Mouse (Mus musculus) bone marrow macrophage, adult 2 months (primary cell): ENCODE measurements at regions not wholly inside any gene's neighbourhood (a gene's known extent, or its start where the extent isn't known, plus 50 kb on each side); places are given as distances from the start of the nearest gene placed in this dataset.
"Not testable (repeated sequence)": the region's sequence is repeated elsewhere in the genome, so short reads cannot be mapped to it uniquely, and the experiment has no call there.

ENCODE experiments used
- H3K27ac ChIP-seq: 2 replicates; pipeline ENCODE4 v1.5.1; 2012; ENCODE audit warnings: low read depth, low read length; ENCODE audit not compliant: insufficient read depth
- H3K4me1 ChIP-seq: 2 replicates; pipeline ENCODE4 v1.6.1; 2012; ENCODE audit warnings: low read length; ENCODE audit not compliant: control insufficient read depth, insufficient read depth
- H3K4me3 ChIP-seq: 2 replicates; pipeline ENCODE4 v1.5.1; 2012; ENCODE audit warnings: mild to moderate bottlenecking, low read length, moderate library complexity; ENCODE audit not compliant: insufficient read depth
- CTCF ChIP-seq: IDR thresholded peaks from 2 replicates; pipeline ENCODE4 v1.5.1; 2012; ENCODE audit warnings: low read depth, mild to moderate bottlenecking, low read length, moderate library complexity
- POLR2A ChIP-seq: IDR thresholded peaks from 2 replicates; pipeline ENCODE4 v1.6.1; 2012; ENCODE audit warnings: mild to moderate bottlenecking, low read depth, low read length, borderline replicate concordance

DNA sequence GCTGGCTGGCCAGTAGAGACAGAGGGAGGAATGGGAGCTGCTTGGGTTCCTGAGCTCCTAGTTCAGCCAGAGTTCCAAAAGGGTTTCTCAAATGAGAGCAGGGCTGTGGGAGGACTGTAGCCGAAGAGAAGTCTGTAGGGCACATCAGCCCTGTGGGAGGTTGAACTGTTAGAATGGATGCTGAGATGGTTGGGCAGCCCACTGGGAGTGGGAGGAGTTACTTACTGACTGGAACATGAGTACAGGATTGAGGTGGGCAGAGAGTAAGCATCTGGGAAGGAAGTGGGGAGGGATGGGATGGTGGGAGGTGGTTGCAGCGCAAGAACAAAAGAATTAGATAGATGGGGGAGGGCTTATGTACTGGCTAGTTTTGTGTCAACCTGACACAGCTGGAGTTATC lies 88.7 kb upstream of the Nxpe4 start:
- H3K4me3 ChIP-seq, result no peak overlapping the region
- no peak overlapping the region for H3K27ac ChIP-seq
- H3K4me1 ChIP-seq, result no peaks in the 10 kb centered on the region
- TF ChIP-seq POLR2A, result no peak
- no peak for TF ChIP-seq CTCF

DNA sequence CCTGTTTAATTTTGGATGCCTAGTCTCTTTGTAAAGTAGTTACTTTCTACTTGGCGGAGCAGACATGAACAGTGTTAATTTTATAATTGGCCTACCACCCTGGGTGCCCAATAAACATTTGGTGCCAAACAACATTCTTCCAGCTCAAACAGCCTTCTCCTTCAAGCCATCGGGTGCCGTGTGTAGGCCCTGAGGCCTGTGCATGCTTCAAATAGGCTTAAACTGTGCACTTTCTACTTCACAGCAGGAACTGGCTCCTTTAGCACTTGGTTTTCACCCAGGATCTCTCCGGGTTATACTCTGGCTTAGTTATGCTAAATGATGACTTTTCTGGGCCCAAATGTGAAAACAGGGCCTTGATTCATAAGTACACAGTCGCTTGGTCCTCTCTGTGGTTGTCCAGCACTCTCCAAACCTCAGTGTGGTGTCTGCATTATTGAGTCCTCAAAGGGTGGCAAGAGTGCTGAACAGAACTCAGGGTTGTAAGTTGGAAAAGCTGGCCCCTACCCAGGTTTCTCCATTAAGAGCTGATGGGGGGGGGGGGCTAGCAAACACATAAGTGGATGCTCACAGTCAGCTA lies 86.1 kb upstream of the Nxpe4 start:
- TF ChIP-seq CTCF (no peak), POLR2A (no peak)
- Histone ChIP-seq H3K4me1 (no peaks in the 10 kb centered on the region), H3K27ac (no peak overlapping the region), H3K4me3 (no peak overlapping the region)

DNA sequence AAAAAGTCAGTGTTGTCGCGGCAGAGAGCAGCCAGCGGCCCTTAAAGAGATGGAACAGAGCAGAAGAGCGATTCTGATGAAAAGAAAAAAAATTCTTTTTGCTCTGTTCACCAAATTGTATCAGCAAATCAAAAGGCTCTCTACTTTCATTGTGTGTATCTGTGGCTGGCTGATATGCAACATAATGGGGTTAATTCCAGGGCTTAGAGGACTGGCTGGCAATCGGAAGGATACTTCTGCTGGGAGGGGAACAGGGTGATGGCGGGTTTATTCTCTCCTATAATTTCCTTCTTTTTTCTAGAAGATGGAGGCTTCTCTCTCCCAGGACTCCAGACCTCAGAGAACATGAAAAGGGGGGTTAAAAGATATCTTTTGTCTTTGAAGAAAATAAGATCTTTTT lies 79.4 kb upstream of the Nxpe4 start:
- Histone ChIP-seq H3K4me3 (no peak overlapping the region), H3K27ac (no peak overlapping the region), H3K4me1 (no peaks in the 10 kb centered on the region)
- TF ChIP-seq POLR2A (no peak), CTCF (no peak)

DNA sequence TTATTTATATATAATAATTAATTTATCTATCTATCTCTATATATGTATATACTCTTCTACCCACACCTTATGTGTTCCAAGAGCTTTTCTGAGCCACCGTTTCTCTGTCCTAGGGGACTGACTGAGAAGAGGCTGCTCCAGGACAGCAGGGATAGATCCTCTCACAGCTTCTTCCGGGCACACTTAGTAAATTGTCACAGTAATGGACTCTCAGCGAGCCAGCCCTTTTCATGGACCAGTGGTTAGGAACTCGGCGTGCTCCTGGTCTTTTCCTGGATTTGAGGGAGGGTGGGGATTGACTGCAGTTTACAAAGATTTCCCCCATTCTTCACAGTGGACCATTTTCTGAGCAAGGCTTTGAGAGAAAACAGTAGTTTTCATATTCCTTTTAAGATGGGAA lies 77.6 kb upstream of the Nxpe4 start:
- H3K4me3 ChIP-seq, H3K27ac ChIP-seq, H3K4me1 ChIP-seq: not testable (repeated sequence)

DNA sequence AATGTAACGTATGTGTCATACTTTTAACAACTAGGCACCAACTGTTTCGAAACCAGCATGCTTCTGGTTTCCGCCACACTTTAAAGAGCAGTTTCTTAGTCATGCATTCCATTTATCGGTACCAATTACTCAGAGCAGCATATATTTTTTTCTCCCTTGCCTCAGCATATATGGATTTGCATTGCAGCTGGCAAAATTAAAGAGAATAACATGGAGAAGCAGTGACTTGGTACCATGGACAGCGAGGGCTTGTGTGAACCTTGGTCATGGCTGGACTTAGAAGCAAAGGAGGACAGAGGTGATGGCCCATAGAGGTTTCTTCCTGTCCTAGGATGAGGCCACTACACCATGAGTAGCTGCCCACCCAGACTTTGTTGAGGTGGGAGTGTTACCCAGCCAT lies 72.2 kb upstream of the Nxpe4 start:
- Histone ChIP-seq H3K4me1 (no peaks in the 10 kb centered on the region), H3K27ac (no peak overlapping the region), H3K4me3 (no peak overlapping the region)
- TF ChIP-seq POLR2A, result no peak
- TF ChIP-seq CTCF, result no peak

DNA sequence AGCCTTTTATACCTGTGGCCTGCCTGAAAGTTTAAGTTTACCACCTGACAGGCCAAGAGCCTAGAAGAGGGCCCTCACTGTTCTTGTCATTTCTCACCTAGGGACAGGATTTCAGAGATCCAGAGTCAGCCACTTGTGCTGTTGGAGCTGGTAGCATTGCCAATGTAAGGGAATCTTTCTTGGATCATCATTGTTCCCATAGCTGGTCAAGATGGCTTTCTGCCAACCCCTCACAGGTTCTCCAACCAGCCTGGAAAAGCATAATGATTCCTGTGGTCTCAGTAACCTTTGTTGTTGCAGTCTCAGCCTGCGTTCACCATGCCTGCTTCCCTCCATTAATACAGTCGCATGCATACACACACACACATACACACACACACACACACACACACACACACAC lies 67.1 kb upstream of the Nxpe4 start:
- H3K27ac ChIP-seq, result no peak overlapping the region
- H3K4me3 ChIP-seq, result no peak overlapping the region
- no peaks in the 10 kb centered on the region for H3K4me1 ChIP-seq
- no peak for TF ChIP-seq POLR2A
- TF ChIP-seq CTCF, result no peak

DNA sequence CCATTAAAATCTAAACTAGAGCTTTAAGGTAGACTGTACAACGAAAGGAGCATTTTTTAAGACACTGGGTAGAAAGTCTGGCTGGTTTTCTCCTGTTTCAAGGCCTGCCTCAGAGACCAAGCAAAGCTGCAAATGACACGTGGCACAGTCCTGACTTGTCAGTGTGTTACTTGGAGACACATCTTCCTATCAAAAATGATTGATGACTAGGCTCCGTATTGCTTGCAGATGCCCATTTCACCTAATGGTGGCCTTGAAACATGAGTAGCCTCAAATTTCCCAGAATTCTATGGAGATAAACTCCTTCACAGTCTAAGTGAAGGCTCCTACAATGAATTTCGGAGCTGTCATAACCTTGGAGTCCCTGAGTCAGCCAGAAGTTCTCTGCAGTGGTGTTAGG lies 62.0 kb upstream of the Nxpe4 start:
- TF ChIP-seq CTCF (no peak), POLR2A (no peak)
- no peak overlapping the region for H3K4me3 ChIP-seq
- H3K4me1 ChIP-seq, result no peaks in the 10 kb centered on the region
- H3K27ac ChIP-seq, result no peak overlapping the region

DNA sequence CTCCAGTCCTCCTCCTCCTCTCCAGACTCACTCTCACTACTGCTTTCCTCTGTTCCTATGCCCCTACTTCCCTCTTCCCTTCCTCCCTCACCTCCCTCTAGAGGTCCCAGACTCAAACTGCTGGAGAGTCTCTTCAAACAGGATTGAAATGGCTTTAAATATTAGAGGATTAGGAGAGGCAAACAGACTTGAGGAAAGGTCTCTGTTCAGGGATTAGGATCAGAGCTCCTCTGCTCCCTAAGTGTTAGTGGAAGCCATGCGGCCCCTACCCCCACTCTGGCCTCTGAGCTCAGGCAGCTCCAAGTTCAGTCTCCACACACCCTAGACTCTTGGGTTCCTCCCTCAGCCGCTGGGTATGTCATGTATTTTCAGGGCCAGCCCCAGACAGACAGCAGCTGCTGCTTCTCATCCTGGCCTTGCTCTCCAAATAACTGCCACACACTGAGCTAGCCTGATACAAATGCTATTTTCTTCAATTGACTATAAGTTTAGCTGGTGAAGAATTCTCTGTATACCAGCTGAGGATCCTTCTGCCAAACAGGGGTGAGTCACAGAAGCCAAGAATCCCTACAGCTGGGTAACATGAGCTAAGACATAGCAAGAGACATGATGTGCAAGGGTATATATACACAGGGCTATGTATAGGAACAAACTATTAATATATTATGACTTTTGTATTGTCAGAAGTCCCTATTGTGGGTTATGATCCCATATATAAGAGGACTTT lies 55.2 kb upstream of the Nxpe4 start:
- TF ChIP-seq CTCF, result no peak
- TF ChIP-seq POLR2A, result no peak

DNA sequence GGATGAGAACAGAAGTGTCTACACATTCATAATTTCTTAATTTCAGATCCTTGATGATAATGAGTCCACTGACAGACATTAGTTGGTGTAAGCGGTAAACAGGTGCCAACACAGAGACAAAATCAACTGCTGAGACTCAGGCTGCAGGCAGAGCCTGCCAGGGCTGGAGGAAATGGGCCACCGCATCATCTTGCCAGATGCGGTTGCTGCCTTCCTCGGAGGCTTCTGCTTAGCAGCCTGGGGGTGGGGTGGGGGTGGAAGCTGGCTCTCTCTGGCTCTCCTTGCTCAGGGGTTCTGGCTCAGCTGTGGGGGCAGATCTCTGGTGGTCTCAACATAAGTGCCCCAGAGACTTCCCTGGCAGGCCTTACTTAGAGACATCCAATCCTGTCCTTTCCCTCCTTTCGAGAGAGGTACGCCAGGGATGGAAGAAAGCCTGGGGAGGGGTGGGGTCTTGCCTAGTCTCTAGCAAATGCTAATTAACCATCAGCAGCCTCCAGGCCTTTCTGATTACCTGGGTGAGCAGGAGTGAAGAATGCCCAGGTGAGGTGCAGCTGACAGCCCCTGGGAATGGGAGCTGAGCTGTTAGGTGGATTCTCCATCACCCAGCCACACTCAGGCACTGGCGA lies 52.7 kb upstream of the Nxpe4 start:
- no peak for TF ChIP-seq CTCF
- TF ChIP-seq POLR2A, result no peak
- no peak overlapping the region for H3K27ac ChIP-seq
- no peak overlapping the region for H3K4me3 ChIP-seq
- no peaks in the 10 kb centered on the region for H3K4me1 ChIP-seq

More for the DNA sequence above, 55.2 kb upstream of the Nxpe4 start:
- H3K27ac ChIP-seq, result no peak overlapping the region
- H3K4me3 ChIP-seq, result no peak overlapping the region
- H3K4me1 ChIP-seq, result no peaks in the 10 kb centered on the region

DNA sequence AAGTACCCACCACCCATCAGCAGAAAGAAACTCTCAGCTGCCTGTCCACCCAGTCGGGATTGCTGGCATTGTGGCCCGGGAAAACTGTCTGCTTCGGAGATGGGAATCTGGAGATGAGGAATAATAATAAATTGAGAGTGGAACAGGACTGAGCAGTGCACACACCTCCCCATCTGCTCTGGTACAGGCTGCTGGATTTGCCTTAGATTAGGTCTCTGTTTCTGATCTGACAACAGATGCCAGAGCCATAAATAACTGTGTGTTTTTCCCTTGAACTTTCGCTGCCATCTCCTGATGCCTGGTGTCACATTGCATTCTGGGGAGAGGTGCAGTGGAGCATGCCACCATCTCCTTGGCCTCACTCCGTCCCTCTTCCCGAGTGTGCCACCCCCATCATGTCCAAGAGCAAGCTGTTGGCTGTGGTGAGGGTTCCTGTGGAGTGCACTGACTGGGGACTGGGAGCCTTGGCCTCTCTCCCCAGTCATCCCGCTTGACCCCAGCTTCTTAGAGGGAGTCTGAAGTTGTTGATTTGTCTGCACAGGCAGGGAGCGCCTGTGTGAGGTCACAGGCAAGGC lies 50.4 kb upstream of the Nxpe4 start:
- TF ChIP-seq CTCF (no peak), POLR2A (no peak)
- Histone ChIP-seq H3K27ac (no peak overlapping the region), H3K4me1 (no peaks in the 10 kb centered on the region), H3K4me3 (no peak overlapping the region)
